Mouse (Mus musculus): Measurements from ENCODE around the gene Etnk2. TPM values are rescaled to one million over a fixed set of nuclear protein-coding genes. Genes with fewer than 3 reads are reported as not detected.

The Etnk2 gene
- 1.7 and 2.1 TPM in 2 replicates for polyA plus RNA-seq (2015; fragmentation: Nextera tagmentation; extraction: Ambion mirVana)

GRCm38 (mm10) chr1:133363276-133364021 lies at the start of gene Etnk2:
TSS of gene Etnk2 (plus strand) at chr1:133363572.
- Histone ChIP-seq H3K36me3 (ENCODE audit: control insufficient read depth, insufficient read depth) (no peaks in the 10 kb centered on the region), H3K27me3 (ENCODE audit: control insufficient read depth, insufficient read depth, low read length) (peaks cover 28% of the 10 kb centered on the region), H3K9me3 (replicated peaks; ENCODE audit: control insufficient read depth, low read length) (no peaks in the 10 kb centered on the region), H3K4me2 (ENCODE audit: low read depth, low read length) (peak within 1 kb of the TSS; percentile 100), H3K4me1 (ENCODE audit: control insufficient read depth, insufficient read depth, low read length) (peaks cover 21% of the 10 kb centered on the region), H3K9ac (ENCODE audit: low read length) (peak within 1 kb of the TSS; percentile 71), H3K4me3 (ENCODE audit: low read length) (peak within 1 kb of the TSS; percentile 80), H3K27ac (ENCODE audit: low read length) (no peak within 1 kb of the TSS)
- peak; percentile 75 for ATAC-seq (replicated peaks; ENCODE audit: extremely low read depth, insufficient read depth, low FRiP score)
- under 1% methylated on average over 51 of the region's 52 CpGs for WGBS

- Histone ChIP-seq H3K4me1 (ENCODE audit: control insufficient read depth, insufficient read depth, low read length) (peaks cover 3% of the 10 kb centered on the region; the same call in 1 of the 2 replicates), H3K36me3 (ENCODE audit: control insufficient read depth, insufficient read depth) (no peaks in the 10 kb centered on the region), H3K4me2 (ENCODE audit: low read depth, low read length) (no peak overlapping the region), H3K4me3 (ENCODE audit: low read length) (no peak overlapping the region), H3K27ac (ENCODE audit: low read length) (no peak overlapping the region), H3K9ac (ENCODE audit: low read length) (no peak overlapping the region), H3K9me3 (replicated peaks; ENCODE audit: control insufficient read depth, low read length) (0 out of 2 replicates have a peak, but pooled peaks cover 3% of the 10 kb centered on the region), H3K27me3 (ENCODE audit: control insufficient read depth, insufficient read depth, low read length) (no peaks in the 10 kb centered on the region)
- WGBS = 27% methylated on average over 8 of the region's 8 CpGs
- no peak for ATAC-seq (replicated peaks; ENCODE audit: extremely low read depth, insufficient read depth, low FRiP score)
Measured at GRCm38 (mm10) chr1:133314364-133314763, 49.0 kb upstream of the Etnk2 start.

GRCm38 (mm10) chr1:133315775-133316174 lies 47.6 kb upstream of the Etnk2 start:
- H3K36me3 ChIP-seq (ENCODE audit: control insufficient read depth, insufficient read depth) = no peaks in the 10 kb centered on the region
- WGBS = 64% methylated on average over 6 of the region's 6 CpGs
- H3K9me3 ChIP-seq (replicated peaks; ENCODE audit: control insufficient read depth, low read length) = 0 out of 2 replicates have a peak, but pooled peaks cover 3% of the 10 kb centered on the region
- H3K27me3 ChIP-seq (ENCODE audit: control insufficient read depth, insufficient read depth, low read length) = no peaks in the 10 kb centered on the region
- no peak for ATAC-seq (replicated peaks; ENCODE audit: extremely low read depth, insufficient read depth, low FRiP score)
- H3K4me2 ChIP-seq (ENCODE audit: low read depth, low read length) = no peak overlapping the region
- H3K4me3 ChIP-seq (ENCODE audit: low read length) = no peak overlapping the region
- H3K9ac ChIP-seq (ENCODE audit: low read length) = no peak overlapping the region
- H3K27ac ChIP-seq (ENCODE audit: low read length) = no peak overlapping the region
- peaks cover 3% of the 10 kb centered on the region; the same call in 1 of the 2 replicates for H3K4me1 ChIP-seq (ENCODE audit: control insufficient read depth, insufficient read depth, low read length)

- 79% methylated on average over 4 of the region's 4 CpGs for WGBS
- Histone ChIP-seq H3K9me3 (replicated peaks; ENCODE audit: control insufficient read depth, low read length) (0 out of 2 replicates have a peak, but pooled peaks cover 3% of the 10 kb centered on the region), H3K4me3 (ENCODE audit: low read length) (no peak overlapping the region), H3K9ac (ENCODE audit: low read length) (no peak overlapping the region), H3K27me3 (ENCODE audit: control insufficient read depth, insufficient read depth, low read length) (no peaks in the 10 kb centered on the region), H3K27ac (ENCODE audit: low read length) (no peak overlapping the region), H3K36me3 (ENCODE audit: control insufficient read depth, insufficient read depth) (no peaks in the 10 kb centered on the region), H3K4me1 (ENCODE audit: control insufficient read depth, insufficient read depth, low read length) (peaks cover 3% of the 10 kb centered on the region; the same call in 1 of the 2 replicates), H3K4me2 (ENCODE audit: low read depth, low read length) (no peak overlapping the region)
- ATAC-seq (replicated peaks; ENCODE audit: extremely low read depth, insufficient read depth, low FRiP score) = no peak
Measured at GRCm38 (mm10) chr1:133316577-133316976, 46.8 kb upstream of the Etnk2 start.

- Histone ChIP-seq H3K9me3 (replicated peaks; ENCODE audit: control insufficient read depth, low read length) (0 out of 2 replicates have a peak, but pooled peaks cover 3% of the 10 kb centered on the region), H3K4me1 (ENCODE audit: control insufficient read depth, insufficient read depth, low read length) (peaks cover under 1% of the 10 kb centered on the region; the same call in 1 of the 2 replicates), H3K4me3 (ENCODE audit: low read length) (no peak overlapping the region), H3K36me3 (ENCODE audit: control insufficient read depth, insufficient read depth) (no peaks in the 10 kb centered on the region), H3K27me3 (ENCODE audit: control insufficient read depth, insufficient read depth, low read length) (no peaks in the 10 kb centered on the region), H3K9ac (ENCODE audit: low read length) (no peak overlapping the region), H3K4me2 (ENCODE audit: low read depth, low read length) (no peak overlapping the region), H3K27ac (ENCODE audit: low read length) (no peak overlapping the region)
- 89% methylated on average over 1 of the region's 1 CpGs for WGBS
- no peak for ATAC-seq (replicated peaks; ENCODE audit: extremely low read depth, insufficient read depth, low FRiP score)
Measured at GRCm38 (mm10) chr1:133317149-133317548, 46.2 kb upstream of the Etnk2 start.

- Histone ChIP-seq H3K4me1 (ENCODE audit: control insufficient read depth, insufficient read depth, low read length) (no peaks in the 10 kb centered on the region), H3K9me3 (replicated peaks; ENCODE audit: control insufficient read depth, low read length) (0 out of 2 replicates have a peak, but pooled peaks cover 3% of the 10 kb centered on the region), H3K36me3 (ENCODE audit: control insufficient read depth, insufficient read depth) (no peaks in the 10 kb centered on the region), H3K4me2 (ENCODE audit: low read depth, low read length) (no peak within 1 kb of the TSS), H3K27me3 (ENCODE audit: control insufficient read depth, insufficient read depth, low read length) (no peaks in the 10 kb centered on the region), H3K9ac (ENCODE audit: low read length) (no peak within 1 kb of the TSS), H3K27ac (ENCODE audit: low read length) (no peak within 1 kb of the TSS), H3K4me3 (ENCODE audit: low read length) (no peak within 1 kb of the TSS)
- ATAC-seq (replicated peaks; ENCODE audit: extremely low read depth, insufficient read depth, low FRiP score) = no peak
- 75% methylated on average over 13 of the region's 13 CpGs for WGBS
Measured at GRCm38 (mm10) chr1:133321267-133321925, 42.0 kb upstream of the Etnk2 start, which contains the start of gene Kiss1. TSS of gene Kiss1 (plus strand) at chr1:133321875.

- WGBS = 40% methylated on average over 5 of the region's 5 CpGs
- Histone ChIP-seq H3K4me3 (ENCODE audit: low read length) (no peak overlapping the region), H3K4me1 (ENCODE audit: control insufficient read depth, insufficient read depth, low read length) (no peaks in the 10 kb centered on the region), H3K27ac (ENCODE audit: low read length) (no peak overlapping the region), H3K9me3 (replicated peaks; ENCODE audit: control insufficient read depth, low read length) (0 out of 2 replicates have a peak, but pooled peaks cover 2% of the 10 kb centered on the region), H3K4me2 (ENCODE audit: low read depth, low read length) (no peak overlapping the region), H3K27me3 (ENCODE audit: control insufficient read depth, insufficient read depth, low read length) (peaks cover 7% of the 10 kb centered on the region; the same call in 1 of the 2 replicates), H3K36me3 (ENCODE audit: control insufficient read depth, insufficient read depth) (no peaks in the 10 kb centered on the region), H3K9ac (ENCODE audit: low read length) (no peak overlapping the region)
- ATAC-seq (replicated peaks; ENCODE audit: extremely low read depth, insufficient read depth, low FRiP score) = no peak
Measured at GRCm38 (mm10) chr1:133323333-133323732, 40.0 kb upstream of the Etnk2 start.

GRCm38 (mm10) chr1:133325951-133326350 lies 37.4 kb upstream of the Etnk2 start:
- H3K4me1 ChIP-seq (ENCODE audit: control insufficient read depth, insufficient read depth, low read length) = 0 out of 2 replicates have a peak, but pooled peaks cover 6% of the 10 kb centered on the region
- ATAC-seq (replicated peaks; ENCODE audit: extremely low read depth, insufficient read depth, low FRiP score) = no peak
- 79% methylated on average over 8 of the region's 8 CpGs for WGBS

GRCm38 (mm10) chr1:133327094-133327493 lies 36.3 kb upstream of the Etnk2 start:
- H3K9ac ChIP-seq (ENCODE audit: low read length) = no peak overlapping the region
- H3K4me2 ChIP-seq (ENCODE audit: low read depth, low read length) = no peak overlapping the region
- ATAC-seq (replicated peaks; ENCODE audit: extremely low read depth, insufficient read depth, low FRiP score) = no peak
- no peaks in the 10 kb centered on the region for H3K36me3 ChIP-seq (ENCODE audit: control insufficient read depth, insufficient read depth)
- H3K9me3 ChIP-seq (replicated peaks; ENCODE audit: control insufficient read depth, low read length) = no peaks in the 10 kb centered on the region
- 60% methylated on average over 5 of the region's 5 CpGs for WGBS
- 0 out of 2 replicates have a peak, but pooled peaks cover 6% of the 10 kb centered on the region for H3K4me1 ChIP-seq (ENCODE audit: control insufficient read depth, insufficient read depth, low read length)
- no peak overlapping the region for H3K27ac ChIP-seq (ENCODE audit: low read length)
- no peak overlapping the region for H3K4me3 ChIP-seq (ENCODE audit: low read length)
- H3K27me3 ChIP-seq (ENCODE audit: control insufficient read depth, insufficient read depth, low read length) = peaks cover 24% of the 10 kb centered on the region

More at GRCm38 (mm10) chr1:133325951-133326350, 37.4 kb upstream of the Etnk2 start:
- H3K36me3 ChIP-seq (ENCODE audit: control insufficient read depth, insufficient read depth) = no peaks in the 10 kb centered on the region
- peaks cover 19% of the 10 kb centered on the region for H3K27me3 ChIP-seq (ENCODE audit: control insufficient read depth, insufficient read depth, low read length)
- H3K27ac ChIP-seq (ENCODE audit: low read length) = no peak overlapping the region
- H3K9me3 ChIP-seq (replicated peaks; ENCODE audit: control insufficient read depth, low read length) = no peaks in the 10 kb centered on the region
- no peak overlapping the region for H3K4me3 ChIP-seq (ENCODE audit: low read length)
- no peak overlapping the region for H3K4me2 ChIP-seq (ENCODE audit: low read depth, low read length)
- no peak overlapping the region for H3K9ac ChIP-seq (ENCODE audit: low read length)
